Mouse (Mus musculus) heart, embryonic 16.5 days (tissue): ENCODE measurements at regions not wholly inside any gene's neighbourhood (a gene's known extent, or its start where the extent isn't known, plus 50 kb on each side); places are given as distances from the start of the nearest gene placed in this dataset.
A peak's percentile ranks its signal among the peaks of the same experiment; 100 is the strongest.

Experiments
- ATAC-seq: fragments of 200-750 bp; cut with Nextera tagmentation; replicated peaks from 2 replicates; pipeline ENCODE4 v1.8.0; 2017; ENCODE audit warnings: moderate number of reproducible peaks; ENCODE audit not compliant: insufficient read depth, low FRiP score; ENCODE audit errors: extremely low read depth
- H3K27ac ChIP-seq: fragments of 300-500 bp; sonication (generic); 2 replicates; pipeline ENCODE4 v1.5.1; 2014; ENCODE audit warnings: mild to moderate bottlenecking, low read length, control low read depth, moderate library complexity
- H3K27me3 ChIP-seq: fragments of 300-500 bp; sonication (generic); 2 replicates; pipeline ENCODE4 v1.6.1; 2014; ENCODE audit warnings: low read length, mixed read lengths; ENCODE audit not compliant: control insufficient read depth, insufficient read depth
- H3K36me3 ChIP-seq: fragments of 300-500 bp; sonication (generic); 2 replicates; pipeline ENCODE4 v1.6.1; 2014; ENCODE audit not compliant: control insufficient read depth, insufficient read depth
- H3K4me1 ChIP-seq: fragments of 300-500 bp; sonication (generic); 2 replicates; pipeline ENCODE4 v1.6.1; 2014; ENCODE audit warnings: low read length, mixed read lengths; ENCODE audit not compliant: control insufficient read depth, insufficient read depth
- H3K4me2 ChIP-seq: fragments of 300-500 bp; sonication (generic); 2 replicates; pipeline ENCODE4 v1.6.1; 2014; ENCODE audit warnings: low read depth, mild to moderate bottlenecking, control low read depth, low read length
- H3K4me3 ChIP-seq: fragments of 300-500 bp; sonication (generic); 2 replicates; pipeline ENCODE4 v1.5.1; 2014; ENCODE audit warnings: mild to moderate bottlenecking, control low read depth, low read length
- H3K9ac ChIP-seq: fragments of 300-500 bp; sonication (generic); 2 replicates; pipeline ENCODE4 v1.6.1; 2014; ENCODE audit warnings: low read length, control low read depth
- H3K9me3 ChIP-seq: fragments of 300-500 bp; sonication (generic); replicated peaks from 2 replicates; pipeline ENCODE4 v1.6.1; 2016; ENCODE audit warnings: low read length; ENCODE audit not compliant: control insufficient read depth
- WGBS: fragments of 180-500 bp; shearing (Covaris S2); extraction: QIAGEN DNeasy Blood & Tissue Kit; methylation state at CpG from one replicate; pipeline ENCODE4 v1.1.7; 2014; 5-methylcytosine and 5-hydroxymethylcytosine counted together

DNA sequence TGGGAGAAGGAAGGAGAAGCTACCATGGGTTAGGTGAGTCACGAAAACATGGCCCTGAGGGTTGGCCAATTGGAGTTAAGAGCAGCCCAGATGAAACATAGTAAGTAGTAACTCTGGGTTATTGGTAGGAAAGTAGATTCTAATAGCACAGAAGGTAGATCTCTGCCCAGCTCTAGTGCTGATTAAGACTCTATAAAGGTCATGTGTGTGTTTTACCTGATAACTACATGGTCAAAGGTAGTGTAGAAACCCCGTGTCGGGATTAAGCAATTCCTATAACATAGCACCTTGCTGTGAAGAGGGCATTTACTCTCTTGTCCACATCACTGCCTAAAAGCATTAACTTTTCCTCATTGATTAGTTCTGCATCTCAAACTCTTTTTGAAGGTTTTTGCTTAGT lies 89.0 kb upstream of the Fam241a start:
- WGBS = 89% methylated on average over 3 of the region's 3 CpGs
- no peaks in the 10 kb centered on the region for H3K27me3 ChIP-seq
- H3K36me3 ChIP-seq = no peaks in the 10 kb centered on the region
- no peak overlapping the region for H3K4me2 ChIP-seq
- ATAC-seq = no peak
- H3K9me3 ChIP-seq = no peaks in the 10 kb centered on the region
- no peak overlapping the region for H3K9ac ChIP-seq
- H3K4me3 ChIP-seq = no peak overlapping the region
- H3K27ac ChIP-seq = no peak overlapping the region
- no peaks in the 10 kb centered on the region for H3K4me1 ChIP-seq

DNA sequence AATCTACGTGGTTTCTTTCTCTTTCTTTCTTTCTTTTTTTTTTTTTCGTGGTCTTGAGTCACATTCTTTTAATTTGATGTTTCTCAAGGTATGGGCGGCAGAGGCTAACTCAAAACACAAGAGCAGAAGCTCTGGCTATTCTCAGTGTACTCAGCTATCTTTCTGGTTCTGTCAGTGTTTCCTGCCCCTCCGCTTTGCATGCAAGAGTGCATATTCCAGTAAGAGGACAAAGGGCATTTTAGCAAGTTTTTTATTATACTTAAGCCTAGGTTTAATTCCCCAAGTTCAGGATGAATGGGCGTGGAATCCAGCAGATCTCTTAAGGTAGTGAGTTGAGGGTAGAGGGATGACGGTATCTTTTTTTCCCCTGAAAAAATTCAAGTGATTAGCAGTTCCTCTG lies 81.1 kb upstream of the Fam241a start:
- Histone ChIP-seq H3K4me3 (no peak overlapping the region), H3K36me3 (no peaks in the 10 kb centered on the region), H3K4me2 (no peak overlapping the region), H3K9me3 (no peaks in the 10 kb centered on the region), H3K27me3 (no peaks in the 10 kb centered on the region), H3K27ac (no peak overlapping the region), H3K4me1 (no peaks in the 10 kb centered on the region), H3K9ac (no peak overlapping the region)
- ATAC-seq = no peak
- WGBS = 55% methylated on average over 6 of the region's 6 CpGs

DNA sequence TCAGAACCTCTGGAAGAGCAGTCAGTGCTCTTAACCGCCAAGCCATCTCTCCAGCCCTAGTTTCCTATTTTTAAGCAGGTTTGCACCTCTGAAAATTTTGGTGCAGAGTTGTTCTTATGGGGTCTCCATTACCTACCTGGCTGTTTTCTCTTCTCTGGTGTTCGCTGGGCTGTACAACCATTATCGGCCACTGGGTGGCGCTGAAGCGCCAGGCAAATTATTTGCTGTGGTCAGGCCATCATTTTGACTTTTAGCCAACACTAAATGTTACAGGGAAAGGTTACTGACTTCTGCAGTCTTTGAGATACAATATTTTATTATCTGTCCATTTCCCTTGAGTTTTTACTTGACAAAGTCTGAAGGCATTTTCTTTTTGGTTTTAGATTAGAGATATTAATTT lies 74.8 kb upstream of the Fam241a start:
- Histone ChIP-seq H3K4me3 (no peak overlapping the region), H3K4me1 (no peaks in the 10 kb centered on the region), H3K27me3 (no peaks in the 10 kb centered on the region), H3K36me3 (no peaks in the 10 kb centered on the region), H3K9me3 (no peaks in the 10 kb centered on the region), H3K9ac (no peak overlapping the region), H3K4me2 (no peak overlapping the region), H3K27ac (no peak overlapping the region)
- 7% methylated on average over 5 of the region's 5 CpGs for WGBS
- ATAC-seq = no peak

DNA sequence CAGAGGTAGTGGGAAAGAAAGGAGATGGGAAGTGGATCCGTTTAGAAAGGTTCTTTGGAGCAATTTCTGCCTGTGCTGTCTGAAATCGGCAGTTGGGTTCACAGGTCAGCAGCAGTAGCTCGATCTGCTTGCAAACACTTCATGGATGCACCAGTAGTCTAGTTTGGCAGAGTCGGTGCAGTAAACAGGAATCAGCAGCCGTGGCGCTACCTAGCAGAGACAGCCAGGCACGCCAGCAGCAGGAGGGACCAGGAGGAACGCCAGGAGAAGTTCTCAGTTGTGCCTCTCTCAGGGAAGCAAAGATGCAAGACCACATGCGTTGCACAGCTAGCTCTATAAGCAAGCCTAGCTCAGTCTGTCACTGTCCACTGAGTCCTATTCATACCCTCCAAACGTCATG lies 71.0 kb upstream of the Fam241a start:
- H3K4me2 ChIP-seq = no peak overlapping the region
- H3K36me3 ChIP-seq = no peaks in the 10 kb centered on the region
- no peak overlapping the region for H3K9ac ChIP-seq
- H3K4me1 ChIP-seq = no peaks in the 10 kb centered on the region
- H3K4me3 ChIP-seq = no peak overlapping the region
- H3K9me3 ChIP-seq = no peaks in the 10 kb centered on the region
- no peaks in the 10 kb centered on the region for H3K27me3 ChIP-seq
- H3K27ac ChIP-seq = no peak overlapping the region
- WGBS = 66% methylated on average over 10 of the region's 10 CpGs
- no peak for ATAC-seq

DNA sequence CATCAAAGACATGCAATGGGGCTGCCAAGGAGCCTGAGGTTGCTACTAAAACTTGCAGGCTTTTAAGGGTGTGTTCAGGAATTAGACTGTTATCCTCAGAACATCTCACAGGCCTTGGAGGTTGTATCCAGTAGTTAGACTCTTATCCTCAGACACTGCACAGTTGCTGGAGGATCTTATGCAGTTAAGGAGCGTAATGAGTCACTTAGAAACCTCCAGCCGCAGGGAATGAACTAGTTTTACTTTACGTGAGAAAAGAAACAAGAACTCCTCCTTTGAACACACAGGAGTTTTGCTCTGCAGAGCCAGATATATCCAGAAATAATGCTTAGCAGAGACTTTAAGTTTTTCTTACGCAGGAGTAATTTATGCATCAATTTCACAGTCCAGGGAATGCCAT lies 70.1 kb upstream of the Fam241a start:
- 82% methylated on average over 4 of the region's 4 CpGs for WGBS
- Histone ChIP-seq H3K27ac (no peak overlapping the region), H3K27me3 (no peaks in the 10 kb centered on the region), H3K9me3 (no peaks in the 10 kb centered on the region), H3K36me3 (no peaks in the 10 kb centered on the region), H3K4me3 (no peak overlapping the region), H3K4me2 (no peak overlapping the region), H3K4me1 (no peaks in the 10 kb centered on the region), H3K9ac (no peak overlapping the region)
- ATAC-seq = no peak

DNA sequence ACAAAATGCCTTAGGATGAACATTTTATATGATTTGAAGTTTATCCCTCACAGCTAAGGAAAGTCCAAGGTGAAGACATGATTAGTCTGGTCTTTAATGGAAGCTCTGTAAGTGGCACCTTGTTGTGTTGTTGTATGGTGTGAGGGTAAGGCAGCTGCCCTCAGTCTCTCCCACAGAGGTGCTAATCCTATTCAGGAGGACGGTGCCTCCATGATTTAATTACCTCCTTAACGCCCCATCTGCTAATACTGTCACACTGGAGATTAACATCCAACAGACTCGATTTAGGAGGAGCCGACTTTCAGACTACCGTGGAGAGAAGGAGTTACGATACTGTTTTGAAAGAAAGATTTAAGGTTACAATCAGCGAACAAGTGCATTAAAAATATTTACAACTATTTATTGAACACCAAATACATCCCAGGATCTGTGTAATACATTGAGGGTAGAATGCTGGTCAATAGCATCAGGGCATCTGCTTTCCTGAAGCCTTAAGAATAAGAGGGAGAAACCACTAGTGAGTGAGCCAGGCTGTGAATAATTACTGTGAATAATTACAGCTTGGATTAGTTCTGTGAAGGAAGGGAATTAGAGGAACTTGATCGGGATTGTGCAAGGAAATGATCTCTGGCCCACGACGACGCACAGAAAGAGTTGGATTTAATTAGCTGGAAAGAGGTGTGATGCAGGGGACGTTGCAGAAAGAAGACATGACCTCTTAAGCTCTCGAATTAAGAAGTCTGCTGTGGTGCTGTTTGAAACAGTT lies 63.0 kb upstream of the Fam241a start:
- WGBS = 27% methylated on average over 13 of the region's 13 CpGs
- Histone ChIP-seq H3K4me3 (no peak overlapping the region), H3K4me1 (no peaks in the 10 kb centered on the region), H3K9ac (no peak overlapping the region), H3K27ac (no peak overlapping the region), H3K27me3 (no peaks in the 10 kb centered on the region), H3K36me3 (no peaks in the 10 kb centered on the region), H3K4me2 (no peak overlapping the region), H3K9me3 (no peaks in the 10 kb centered on the region)
- no peak for ATAC-seq

DNA sequence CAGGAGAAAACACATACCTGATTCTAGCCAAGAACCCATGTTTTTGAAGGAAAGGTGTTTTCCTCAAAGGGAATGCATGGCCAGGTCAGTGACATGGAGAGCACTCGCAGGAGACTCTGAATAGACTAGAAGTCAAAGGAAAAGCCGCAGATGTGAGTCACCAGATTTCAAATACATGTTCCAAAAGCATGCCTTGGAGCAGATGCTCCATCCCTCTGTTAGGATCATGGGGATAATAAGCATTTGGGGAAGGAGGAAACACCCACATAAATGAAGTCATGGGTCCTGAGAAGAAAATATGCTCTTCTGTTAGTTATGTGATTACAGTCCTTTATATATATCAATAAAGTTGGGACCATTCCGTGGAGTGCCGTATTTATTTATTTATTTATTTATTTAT lies 58.7 kb upstream of the Fam241a start:
- Histone ChIP-seq H3K27ac (no peak overlapping the region), H3K4me2 (no peak overlapping the region), H3K27me3 (no peaks in the 10 kb centered on the region), H3K4me1 (no peaks in the 10 kb centered on the region), H3K36me3 (no peaks in the 10 kb centered on the region), H3K4me3 (no peak overlapping the region), H3K9ac (no peak overlapping the region), H3K9me3 (no peaks in the 10 kb centered on the region)
- no peak for ATAC-seq
- WGBS = 88% methylated on average over 4 of the region's 4 CpGs

DNA sequence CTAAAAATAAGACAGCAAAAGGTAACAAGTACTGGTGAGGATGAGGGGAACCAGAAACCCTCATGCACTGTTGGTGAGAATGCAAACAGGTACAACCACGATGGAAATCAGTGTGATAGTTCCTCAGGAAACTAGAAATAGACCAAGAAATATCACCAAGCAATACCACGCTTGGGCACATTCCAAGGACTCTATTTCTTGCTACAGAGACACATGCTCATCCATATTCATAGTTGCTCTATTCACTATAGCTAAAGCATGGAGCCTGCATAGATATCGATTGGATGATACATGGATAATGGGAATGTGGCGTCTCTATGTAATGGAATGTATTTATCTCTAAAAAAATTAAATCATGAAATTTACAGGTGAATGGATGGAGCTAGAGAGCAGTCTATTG lies 57.5 kb upstream of the Fam241a start:
- WGBS = 79% methylated on average over 4 of the region's 4 CpGs
- H3K36me3 ChIP-seq = no peaks in the 10 kb centered on the region
- ATAC-seq = no peak
- no peaks in the 10 kb centered on the region for H3K9me3 ChIP-seq
- no peak overlapping the region for H3K4me3 ChIP-seq
- H3K27me3 ChIP-seq = 0 out of 2 replicates have a peak, but pooled peaks cover 5% of the 10 kb centered on the region
- H3K4me1 ChIP-seq = no peaks in the 10 kb centered on the region
- H3K4me2 ChIP-seq = no peak overlapping the region
- H3K27ac ChIP-seq = no peak overlapping the region
- H3K9ac ChIP-seq = no peak overlapping the region

DNA sequence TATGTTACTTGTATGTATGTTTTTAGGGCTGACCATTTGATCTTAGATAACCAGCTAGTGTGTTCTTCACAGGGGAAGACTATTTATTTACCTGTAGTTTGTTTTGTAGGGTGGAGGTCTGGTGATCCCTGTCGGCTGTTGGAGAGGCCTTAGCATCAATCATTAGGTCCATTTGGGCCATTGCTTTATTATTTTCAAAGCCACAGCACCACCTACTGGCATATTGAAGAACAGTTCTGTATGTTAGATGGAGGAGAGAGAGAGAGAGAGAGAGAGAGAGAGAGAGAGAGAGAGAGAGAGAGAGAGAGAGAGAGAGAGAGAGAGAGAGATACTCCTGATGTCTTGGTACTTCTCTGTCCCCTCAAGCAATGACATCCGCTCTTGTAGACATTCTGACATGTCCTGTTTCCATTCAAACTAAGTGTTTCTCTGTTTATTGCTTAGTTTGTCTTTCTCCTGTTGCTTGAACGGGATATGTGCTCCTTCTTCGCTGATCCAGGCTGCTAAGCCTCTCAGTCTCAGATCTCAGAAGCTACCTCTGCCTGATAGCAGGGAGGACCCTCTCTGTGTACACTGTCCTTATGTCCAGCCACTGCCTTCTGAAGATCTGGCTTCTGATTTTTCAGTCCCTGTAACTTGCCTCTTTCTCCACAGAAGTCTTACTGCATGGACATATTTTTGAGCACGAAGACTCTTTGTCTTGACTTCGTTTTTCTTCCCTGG lies 52.9 kb upstream of the Fam241a start:
- H3K4me1 ChIP-seq = no peaks in the 10 kb centered on the region
- peaks cover 15% of the 10 kb centered on the region; the same call in 1 of the 2 replicates for H3K27me3 ChIP-seq
- H3K36me3 ChIP-seq = no peaks in the 10 kb centered on the region
- peak; percentile 49; the same call in 1 of the 2 replicates for ATAC-seq
- H3K9ac ChIP-seq = no peak overlapping the region
- no peak overlapping the region for H3K27ac ChIP-seq
- no peaks in the 10 kb centered on the region for H3K9me3 ChIP-seq
- no peak overlapping the region for H3K4me3 ChIP-seq
- WGBS = 42% methylated on average over 6 of the region's 6 CpGs
- H3K4me2 ChIP-seq = no peak overlapping the region
